Mouse (Mus musculus) spleen, postnatal 4 days (tissue): Measurements from ENCODE around the gene Gm11758.
"Not testable (repeated sequence)": the region's sequence is repeated elsewhere in the genome, so short reads cannot be mapped to it uniquely, and the experiment has no call there.

Source experiments
- DNase-seq, 2 experiments: peaks; one replicate each; pipeline ENCODE4 v3.0.0; 2022; ENCODE audit warnings: low spot score in 2 of 2

Gene Gm11758

DNA sequence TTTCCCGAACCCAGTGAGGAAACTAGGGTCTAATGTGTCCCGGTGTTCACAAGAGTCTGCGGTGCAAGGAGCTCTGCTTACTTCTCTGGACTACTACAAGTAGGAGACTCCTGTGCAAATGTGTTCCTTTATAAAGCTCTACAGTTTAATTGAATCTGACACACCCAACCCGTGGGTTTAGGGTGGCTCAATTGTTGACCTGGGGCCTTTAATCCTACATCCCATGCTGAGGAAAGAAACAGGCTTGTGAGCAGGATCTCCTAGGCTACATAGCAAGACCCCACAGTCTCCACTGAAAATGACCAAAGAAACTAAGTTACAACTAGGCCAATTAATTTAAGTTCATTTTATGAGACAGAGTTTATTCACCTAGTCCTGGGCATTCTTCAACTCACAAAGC lies at the start of gene Gm11758:
Gene Gm11758, minus strand, starts transcription at position 101 of the 400 bp plus-strand sequence.
- DNase-seq = not testable (repeated sequence)

DNA sequence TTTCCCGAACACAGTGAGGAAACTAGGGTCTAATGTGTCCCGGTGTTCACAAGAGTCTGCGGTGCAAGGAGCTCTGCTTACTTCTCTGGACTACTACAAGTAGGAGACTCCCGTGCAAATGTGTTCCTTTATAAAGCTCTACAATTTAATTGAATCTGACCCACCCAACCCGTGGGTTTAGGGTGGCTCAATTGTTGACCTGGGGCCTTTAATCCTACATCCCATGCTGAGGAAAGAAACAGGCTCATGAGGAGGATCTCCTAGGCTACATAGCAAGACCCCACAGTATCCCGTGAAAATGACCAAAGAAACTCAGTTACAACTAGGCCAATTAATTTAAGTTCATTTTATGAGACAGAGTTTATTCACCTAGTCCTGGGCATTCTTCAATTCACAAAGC lies 44.6 kb upstream of the Gm11758 start, which contains the start of gene Gm11756:
Gene Gm11756, minus strand, starts transcription at position 101 of the 400 bp plus-strand sequence.
- not testable (repeated sequence) for DNase-seq

DNA sequence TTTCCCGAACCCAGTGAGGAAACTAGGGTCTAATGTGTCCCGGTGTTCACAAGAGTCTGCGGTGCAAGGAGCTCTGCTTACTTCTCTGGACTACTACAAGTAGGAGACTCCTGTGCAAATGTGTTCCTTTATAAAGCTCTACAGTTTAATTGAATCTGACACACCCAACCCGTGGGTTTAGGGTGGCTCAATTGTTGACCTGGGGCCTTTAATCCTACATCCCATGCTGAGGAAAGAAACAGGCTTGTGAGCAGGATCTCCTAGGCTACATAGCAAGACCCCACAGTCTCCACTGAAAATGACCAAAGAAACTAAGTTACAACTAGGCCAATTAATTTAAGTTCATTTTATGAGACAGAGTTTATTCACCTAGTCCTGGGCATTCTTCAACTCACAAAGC lies 29.8 kb upstream of the Gm11758 start, which contains the start of gene Gm13871:
Gene Gm13871, minus strand, starts transcription at position 101 of the 400 bp plus-strand sequence.
- DNase-seq = not testable (repeated sequence)

DNA sequence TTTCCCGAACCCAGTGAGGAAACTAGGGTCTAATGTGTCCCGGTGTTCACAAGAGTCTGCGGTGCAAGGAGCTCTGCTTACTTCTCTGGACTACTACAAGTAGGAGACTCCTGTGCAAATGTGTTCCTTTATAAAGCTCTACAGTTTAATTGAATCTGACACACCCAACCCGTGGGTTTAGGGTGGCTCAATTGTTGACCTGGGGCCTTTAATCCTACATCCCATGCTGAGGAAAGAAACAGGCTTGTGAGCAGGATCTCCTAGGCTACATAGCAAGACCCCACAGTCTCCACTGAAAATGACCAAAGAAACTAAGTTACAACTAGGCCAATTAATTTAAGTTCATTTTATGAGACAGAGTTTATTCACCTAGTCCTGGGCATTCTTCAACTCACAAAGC lies 14.9 kb upstream of the Gm11758 start, which contains the start of gene Gm11757:
Gene Gm11757, minus strand, starts transcription at position 101 of the 400 bp plus-strand sequence.
- DNase-seq = not testable (repeated sequence)

DNA sequence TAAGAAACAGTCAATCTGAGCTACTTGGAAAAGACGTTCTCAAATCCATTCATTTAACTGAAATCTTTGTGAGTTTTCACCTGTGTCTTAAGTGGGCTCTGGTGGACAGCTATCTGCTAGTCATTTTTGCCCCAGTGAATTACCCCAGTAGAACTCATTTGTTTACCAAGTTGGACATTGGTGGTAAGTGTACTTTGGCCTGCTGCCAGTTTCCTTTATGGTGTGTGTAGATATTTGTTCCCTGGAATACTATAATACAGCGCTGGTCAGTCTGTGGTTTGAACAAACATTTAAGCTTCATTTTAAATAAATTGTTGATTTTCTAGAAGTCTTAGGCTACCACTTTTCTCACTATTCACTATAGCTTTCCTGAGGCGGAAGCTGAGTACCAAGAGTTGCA lies 49.5 kb downstream of the Gm11758 start:
- no peak for DNase-seq
